Mouse (Mus musculus) G1E (cell line): ENCODE measurements at regions not wholly inside any gene's neighbourhood (a gene's known extent, or its start where the extent isn't known, plus 50 kb on each side); places are given as distances from the start of the nearest gene placed in this dataset.
"Not testable (repeated sequence)": the region's sequence is repeated elsewhere in the genome, so short reads cannot be mapped to it uniquely, and the experiment has no call there.

ENCODE experiments used
- ATAC-seq: 2 replicates; pipeline ENCODE4 v1.8.0; 2016; ENCODE audit warnings: mild to moderate bottlenecking; ENCODE audit not compliant: insufficient number of reproducible peaks, poor library complexity, low FRiP score, severe bottlenecking; ENCODE audit errors: extremely low read depth
- DNase-seq: peaks from one replicate; pipeline ENCODE4 v3.0.0; 2012; ENCODE audit warnings: low spot score
- H3K27me3 ChIP-seq: 2 replicates; pipeline ENCODE4 v1.6.1; 2012; ENCODE audit warnings: mild to moderate bottlenecking, low read length, inconsistent platforms; ENCODE audit not compliant: insufficient read depth
- H3K36me3 ChIP-seq: replicated peaks from 2 replicates; pipeline ENCODE3; 2012; ENCODE audit warnings: mild to moderate bottlenecking, inconsistent platforms
- H3K4me1 ChIP-seq: 2 replicates; pipeline ENCODE4 v1.6.1; 2012; ENCODE audit warnings: low read depth, low read length, inconsistent platforms, mixed read lengths; ENCODE audit not compliant: insufficient read depth
- H3K4me3 ChIP-seq: 2 replicates; pipeline ENCODE4 v1.5.1; 2012; ENCODE audit warnings: low read depth, mild to moderate bottlenecking, inconsistent platforms, low read length, moderate library complexity, mixed read lengths
- H3K9me3 ChIP-seq: replicated peaks from 2 replicates; pipeline ENCODE4 v1.6.1; 2012; ENCODE audit warnings: inconsistent platforms
- CTCF ChIP-seq: IDR thresholded peaks from 2 replicates; pipeline ENCODE4 v1.5.1; 2012; ENCODE audit warnings: low read depth, low read length, inconsistent platforms, mixed read lengths
- GATA1 ChIP-seq: IDR thresholded peaks from 2 replicates; pipeline ENCODE4 v1.6.1; 2012; ENCODE audit warnings: borderline replicate concordance, low read length, inconsistent platforms, mixed read lengths
- GATA2 ChIP-seq: IDR thresholded peaks from 2 replicates; pipeline ENCODE4 v1.6.1; 2012; ENCODE audit warnings: low read depth, low read length, inconsistent platforms, borderline replicate concordance
- POLR2AphosphoS5 ChIP-seq: IDR thresholded peaks from 2 replicates; pipeline ENCODE4 v1.6.1; 2012; ENCODE audit warnings: low read depth, low read length, inconsistent platforms; ENCODE audit not compliant: insufficient replicate concordance
- TAL1 ChIP-seq: conservative IDR thresholded peaks from 2 replicates; pipeline ENCODE4 v1.6.1; 2012; ENCODE audit warnings: low read depth, low read length, inconsistent platforms, mixed read lengths

- DNase-seq (no peak), ATAC-seq (no peak)
- Histone ChIP-seq H3K9me3 (no peaks in the 10 kb centered on the region), H3K4me3 (no peak overlapping the region), H3K4me1 (no peaks in the 10 kb centered on the region), H3K36me3 (no peaks in the 10 kb centered on the region), H3K27me3 (no peaks in the 10 kb centered on the region)
- TF ChIP-seq GATA1: no peak
- TF ChIP-seq GATA2: no peak
- no peak for TF ChIP-seq POLR2AphosphoS5
- no peak for TF ChIP-seq TAL1
- TF ChIP-seq CTCF: no peak
Observed at GRCm38 (mm10) chr8:88064414-88065110, 54.0 kb upstream of the Cnep1r1 start.

- H3K27me3 ChIP-seq: not testable (repeated sequence)
Observed at GRCm38 (mm10) chr8:88059107-88059506, 59.5 kb upstream of the Cnep1r1 start.

GRCm38 (mm10) chr8:88057686-88058234 is 60.8 kb upstream of the Cnep1r1 start:
- no peaks in the 10 kb centered on the region for H3K9me3 ChIP-seq
- H3K4me1 ChIP-seq: no peaks in the 10 kb centered on the region
- no peak for ATAC-seq
- H3K36me3 ChIP-seq: no peaks in the 10 kb centered on the region
- H3K4me3 ChIP-seq: no peak overlapping the region
- TF ChIP-seq CTCF (no peak), POLR2AphosphoS5 (no peak), TAL1 (no peak), GATA1 (no peak), GATA2 (no peak)
- H3K27me3 ChIP-seq: no peaks in the 10 kb centered on the region
- DNase-seq: no peak

More at GRCm38 (mm10) chr8:88059107-88059506, 59.5 kb upstream of the Cnep1r1 start:
- not testable (repeated sequence) for H3K9me3 ChIP-seq, ATAC-seq, H3K36me3 ChIP-seq, H3K4me3 ChIP-seq, H3K4me1 ChIP-seq, DNase-seq

GRCm38 (mm10) chr8:88050651-88051050 is 67.9 kb upstream of the Cnep1r1 start:
- no peaks in the 10 kb centered on the region for H3K4me1 ChIP-seq
- ATAC-seq (no peak), DNase-seq (no peak)
- H3K27me3 ChIP-seq: no peaks in the 10 kb centered on the region
- no peak overlapping the region for H3K4me3 ChIP-seq
- no peaks in the 10 kb centered on the region for H3K9me3 ChIP-seq
- no peaks in the 10 kb centered on the region for H3K36me3 ChIP-seq
- TF ChIP-seq CTCF: no peak
- TF ChIP-seq TAL1: no peak
- no peak for TF ChIP-seq GATA2
- TF ChIP-seq GATA1: no peak
- no peak for TF ChIP-seq POLR2AphosphoS5

GRCm38 (mm10) chr8:88049091-88049490 is 69.5 kb upstream of the Cnep1r1 start:
- H3K9me3 ChIP-seq: no peaks in the 10 kb centered on the region
- H3K4me3 ChIP-seq: no peak overlapping the region
- no peaks in the 10 kb centered on the region for H3K4me1 ChIP-seq
- ATAC-seq (no peak), DNase-seq (no peak)
- no peak for TF ChIP-seq POLR2AphosphoS5
- no peak for TF ChIP-seq GATA2
- no peak for TF ChIP-seq CTCF
- no peak for TF ChIP-seq GATA1
- no peak for TF ChIP-seq TAL1
- no peaks in the 10 kb centered on the region for H3K27me3 ChIP-seq
- H3K36me3 ChIP-seq: no peaks in the 10 kb centered on the region

GRCm38 (mm10) chr8:88045995-88046394 is 72.6 kb upstream of the Cnep1r1 start:
- no peaks in the 10 kb centered on the region for H3K4me1 ChIP-seq
- ATAC-seq: no peak
- TF ChIP-seq CTCF: no peak
- TF ChIP-seq POLR2AphosphoS5: no peak
- no peak for TF ChIP-seq GATA2
- no peak for TF ChIP-seq GATA1
- no peak for TF ChIP-seq TAL1

GRCm38 (mm10) chr8:88039286-88039685 is 79.3 kb upstream of the Cnep1r1 start:
- TF ChIP-seq TAL1 (no peak), POLR2AphosphoS5 (no peak), GATA1 (no peak), CTCF (no peak), GATA2 (no peak)
- no peaks in the 10 kb centered on the region for H3K27me3 ChIP-seq
- no peaks in the 10 kb centered on the region for H3K4me1 ChIP-seq
- peaks cover 23% of the 10 kb centered on the region for H3K9me3 ChIP-seq
- no peaks in the 10 kb centered on the region for H3K36me3 ChIP-seq
- ATAC-seq (no peak), DNase-seq (no peak)
- H3K4me3 ChIP-seq: no peak overlapping the region

More at GRCm38 (mm10) chr8:88045995-88046394, 72.6 kb upstream of the Cnep1r1 start:
- DNase-seq: no peak
- Histone ChIP-seq H3K9me3 (no peaks in the 10 kb centered on the region), H3K27me3 (no peaks in the 10 kb centered on the region), H3K4me3 (no peak overlapping the region), H3K36me3 (no peaks in the 10 kb centered on the region)
